In genomic region chr4:49806791-49807190, GRCm38 (mm10) we compare ENCODE assay signal across 28 mouse cellular contexts. TPM values are rescaled to one million over a fixed set of nuclear protein-coding genes. Genes with fewer than 3 reads are reported as not detected.
"Had no signal": no experiment of that assay in that cellular context is flagged by ENCODE, and none has a peak within 500 bp of the region (broad histone marks: within the 10 kb centered on the region; RNA-seq: fewer than 3 reads in every experiment).

No protein-coding gene starts in this region.

- H3K4me2 ChIP-seq: heart, embryonic 12.5 days; hindbrain, embryonic 12.5 days; hindbrain, embryonic 14.5 days; intestine, embryonic 15.5 days; limb, embryonic 13.5 days; limb, embryonic 15.5 days; liver, embryonic 12.5 days had no signal

- H3K4me3 ChIP-seq: gastrocnemius, adult 2 months; heart, embryonic 10.5 days; heart, embryonic 12.5 days; hindbrain, embryonic 10.5 days; hindbrain, embryonic 12.5 days; intestine, embryonic 15.5 days; layer of hippocampus, adult 2 months; limb, embryonic 13.5 days; limb, embryonic 15.5 days; liver, embryonic 12.5 days had no signal

- H3K9ac ChIP-seq: heart, embryonic 12.5 days; hindbrain, embryonic 12.5 days; hindbrain, embryonic 14.5 days; intestine, embryonic 15.5 days; limb, embryonic 13.5 days; limb, embryonic 15.5 days; liver, embryonic 12.5 days had no signal

- ATAC-seq: hindbrain, embryonic 16.5 days; inflammation-experienced regulatory T-cells, adult 6 months; intestine, embryonic 15.5 days; intestine, postnatal 0 days; liver, embryonic 12.5 days had no signal

- H3K4me1 ChIP-seq: heart, embryonic 10.5 days; heart, embryonic 12.5 days; hindbrain, embryonic 10.5 days; intestine, embryonic 15.5 days; limb, embryonic 15.5 days; liver, embryonic 12.5 days had no signal

- H3K36me3 ChIP-seq: heart, embryonic 10.5 days; heart, embryonic 12.5 days; hindbrain, embryonic 10.5 days; hindbrain, embryonic 12.5 days; intestine, embryonic 15.5 days; limb, embryonic 13.5 days; limb, embryonic 15.5 days; liver, embryonic 12.5 days had no signal

- H3K27ac ChIP-seq: gastrocnemius, adult 2 months; heart, embryonic 10.5 days; hindbrain, embryonic 10.5 days; hindbrain, embryonic 12.5 days; hindbrain, embryonic 14.5 days; intestine, embryonic 15.5 days; layer of hippocampus, adult 2 months; limb, embryonic 13.5 days; limb, embryonic 15.5 days; liver, embryonic 12.5 days had no signal

- H3K9me3 ChIP-seq: heart, embryonic 10.5 days; heart, embryonic 12.5 days; hindbrain, embryonic 10.5 days; hindbrain, embryonic 12.5 days; intestine, embryonic 15.5 days; limb, embryonic 13.5 days; limb, embryonic 15.5 days; liver, embryonic 12.5 days had no signal

- H3K27me3 ChIP-seq: heart, embryonic 12.5 days; hindbrain, embryonic 12.5 days; intestine, embryonic 15.5 days; limb, embryonic 13.5 days; limb, embryonic 15.5 days; liver, embryonic 12.5 days had no signal

- DNase-seq: gastrocnemius, adult 2 months; gastrocnemius, postnatal 10 days; gastrocnemius, postnatal 25 days; heart, adult 18-20 months; heart, postnatal 10 days; heart, postnatal 4 days; kidney, adult 18-20 months; kidney, adult 8-10 months; kidney, postnatal 10 days; kidney, postnatal 25 days; kidney, postnatal 4 days; layer of hippocampus, adult 9-11 months; layer of hippocampus, postnatal 36 days; left cerebral cortex, postnatal 4 days had no signal

RNA-seq across cellular contexts. Expression of gene Grin3a, which starts 38.8 kb away (rescaled TPM):
- polyA plus RNA-seq: inflammation-experienced regulatory T-cells, adult 6 months; liver, adult 2 months had no signal
